Mouse (Mus musculus): Measurements from ENCODE around the gene Egflam.

Egflam gene

DNA sequence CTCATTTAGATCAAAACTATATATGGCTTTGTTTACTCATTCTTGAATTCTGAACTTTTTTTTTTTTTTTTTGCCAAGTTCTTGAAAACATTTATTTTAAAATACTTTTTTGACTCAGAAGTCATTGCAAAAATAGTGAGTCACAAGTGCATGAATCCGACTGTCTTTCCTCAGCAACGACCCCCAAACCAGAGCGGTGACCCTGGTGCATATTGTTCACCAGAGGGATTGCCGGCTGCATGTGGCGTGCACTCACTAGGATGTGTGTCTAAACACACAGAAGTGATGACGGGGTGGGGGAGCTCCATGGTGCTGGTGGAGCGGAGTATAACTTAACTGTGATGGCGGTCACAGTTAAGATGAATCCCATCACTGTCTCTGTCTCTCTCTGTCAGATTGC lies 224.4 kb downstream of the Egflam start:
- DNase-seq (ENCODE audit: low spot score): no peak

DNA sequence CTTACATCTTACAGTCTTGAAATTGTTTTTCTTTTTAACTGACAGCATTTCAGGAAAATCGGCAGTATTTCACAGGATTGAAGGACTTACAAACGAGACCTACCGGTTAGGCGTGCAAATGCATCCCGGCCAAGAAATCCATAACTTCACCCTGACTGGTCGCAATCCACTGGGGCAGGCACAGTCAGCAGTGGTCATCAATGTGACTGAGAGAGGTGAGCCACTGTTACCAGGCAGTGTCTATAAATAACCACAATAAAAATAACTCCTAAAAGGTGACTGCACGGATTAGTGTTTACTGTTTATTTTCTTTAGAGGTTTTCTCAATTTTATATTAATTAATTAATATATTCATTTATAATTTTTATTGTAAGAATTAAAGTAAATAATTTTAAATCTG lies 224.8 kb downstream of the Egflam start:
- DNase-seq (ENCODE audit: low spot score): no peak

DNA sequence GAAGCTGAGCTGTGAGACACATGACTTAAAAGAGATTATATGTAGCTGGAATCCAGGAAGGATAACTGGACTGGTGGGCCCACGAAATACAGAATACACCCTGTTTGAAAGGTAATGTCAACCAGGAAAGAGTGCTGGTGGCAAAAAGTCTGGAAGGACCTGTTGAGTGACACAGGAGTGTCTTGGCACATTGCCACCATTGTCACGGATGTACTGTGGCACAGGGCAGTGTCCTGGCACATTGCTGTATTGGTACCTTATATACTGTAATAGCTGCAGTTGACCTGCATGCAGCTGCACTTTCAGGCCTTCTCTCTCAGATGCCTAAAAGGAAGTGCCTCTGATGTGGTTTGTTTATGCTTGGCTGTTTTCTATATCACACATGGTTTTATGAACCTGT lies 225.3 kb downstream of the Egflam start:
- no peak for DNase-seq (ENCODE audit: low spot score)

DNA sequence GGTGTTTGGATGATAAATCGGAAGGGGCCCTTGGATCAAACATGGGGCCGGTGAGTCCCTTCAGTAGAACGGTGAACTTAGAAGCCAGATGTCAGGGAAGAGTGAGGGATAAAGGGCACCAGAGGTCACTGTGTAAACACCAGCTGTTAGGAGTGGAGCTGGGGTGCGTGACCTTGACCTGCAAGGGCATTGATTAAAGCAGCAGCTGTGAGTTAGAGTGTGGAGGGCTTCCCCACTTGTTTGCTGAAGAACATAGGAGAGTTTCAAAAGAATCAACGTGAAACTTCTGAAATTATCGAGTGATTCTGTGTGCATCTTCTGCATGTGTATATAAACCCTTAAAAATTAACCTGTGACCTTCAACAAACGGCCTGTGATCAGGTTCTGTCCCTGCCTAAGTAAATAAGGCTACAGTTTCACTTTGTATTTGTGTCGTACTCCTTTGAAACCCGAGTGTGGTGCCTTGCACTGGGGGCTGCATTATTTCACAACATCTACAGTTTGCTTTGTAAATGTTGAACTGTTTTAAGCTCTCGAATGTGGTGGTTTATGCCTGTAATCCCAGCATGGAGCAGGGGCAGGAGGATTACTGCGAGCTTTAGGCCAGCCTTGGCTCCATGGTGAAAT lies 230.2 kb downstream of the Egflam start:
- no peak for DNase-seq (ENCODE audit: low spot score)

DNA sequence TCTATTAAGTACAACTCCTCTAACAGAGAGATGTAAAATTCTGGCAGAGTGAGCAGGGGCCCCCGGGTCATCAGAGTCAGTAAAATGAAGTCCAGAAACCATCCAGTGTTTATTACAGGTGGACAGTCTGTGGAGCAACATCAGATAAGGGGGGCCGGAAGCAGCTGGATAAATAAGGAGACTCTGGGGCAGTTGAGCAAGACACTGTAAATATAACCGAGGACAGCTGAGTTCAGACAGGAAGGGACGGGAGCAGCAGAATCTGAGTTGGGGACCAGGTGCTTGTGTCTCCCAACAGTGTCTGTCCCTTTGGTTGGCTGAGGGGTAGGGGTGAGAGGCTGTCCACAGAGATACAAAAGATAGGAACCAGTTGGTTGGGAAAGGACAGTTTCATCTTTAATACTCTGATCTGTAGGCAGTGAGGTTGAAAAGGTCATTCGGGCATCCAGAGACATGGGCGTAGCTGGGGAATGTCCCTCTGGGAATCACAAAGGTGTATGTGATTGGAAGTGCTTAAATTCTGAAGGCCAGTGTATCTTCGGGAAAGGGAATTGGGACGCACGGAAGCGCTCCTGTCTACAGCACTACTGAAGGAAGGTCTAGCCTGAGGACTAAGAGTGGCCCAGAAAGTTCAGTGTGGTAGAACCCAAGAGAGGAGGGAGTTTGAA lies 230.8 kb downstream of the Egflam start:
- no peak for DNase-seq (ENCODE audit: low spot score)

DNA sequence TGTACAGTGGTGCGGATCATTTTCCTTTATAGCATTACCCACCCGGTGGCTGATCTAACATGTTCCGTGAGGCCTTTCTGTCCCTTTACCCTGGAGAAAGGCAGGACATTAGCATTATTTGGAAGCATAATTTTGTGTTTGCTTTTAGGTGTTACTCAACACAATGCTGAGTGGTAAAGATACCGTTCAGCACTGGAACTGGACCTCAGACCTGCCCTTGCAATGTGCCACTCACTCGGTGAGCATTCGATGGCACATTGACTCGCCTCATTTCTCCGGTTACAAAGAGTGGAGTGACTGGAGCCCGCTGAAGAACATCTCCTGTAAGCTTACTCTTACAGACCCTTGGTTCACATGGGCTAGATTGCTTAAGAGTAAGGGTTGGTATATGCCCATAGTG lies 231.5 kb downstream of the Egflam start:
- DNase-seq (ENCODE audit: low spot score): no peak

DNA sequence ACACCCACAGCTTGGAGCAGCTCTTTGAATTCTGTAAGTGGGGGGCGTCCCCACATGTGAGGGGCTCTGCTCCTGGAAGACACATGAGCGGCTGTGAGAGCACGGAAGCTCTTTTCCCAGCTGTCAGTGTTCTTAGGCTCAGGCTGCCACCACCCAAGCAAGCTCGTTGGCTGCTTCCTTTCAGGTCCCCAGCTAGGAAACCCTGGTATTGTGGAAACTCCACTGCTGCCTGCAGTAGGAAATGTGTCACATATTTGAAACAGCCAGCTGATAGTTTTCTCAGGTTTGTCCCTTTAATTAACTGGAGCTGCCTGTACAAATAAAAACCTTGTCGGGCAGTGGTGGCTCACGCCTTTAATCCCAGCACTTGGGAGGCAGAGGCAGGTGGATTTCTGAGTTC lies 234.3 kb downstream of the Egflam start:
- DNase-seq (ENCODE audit: low spot score): no peak

DNA sequence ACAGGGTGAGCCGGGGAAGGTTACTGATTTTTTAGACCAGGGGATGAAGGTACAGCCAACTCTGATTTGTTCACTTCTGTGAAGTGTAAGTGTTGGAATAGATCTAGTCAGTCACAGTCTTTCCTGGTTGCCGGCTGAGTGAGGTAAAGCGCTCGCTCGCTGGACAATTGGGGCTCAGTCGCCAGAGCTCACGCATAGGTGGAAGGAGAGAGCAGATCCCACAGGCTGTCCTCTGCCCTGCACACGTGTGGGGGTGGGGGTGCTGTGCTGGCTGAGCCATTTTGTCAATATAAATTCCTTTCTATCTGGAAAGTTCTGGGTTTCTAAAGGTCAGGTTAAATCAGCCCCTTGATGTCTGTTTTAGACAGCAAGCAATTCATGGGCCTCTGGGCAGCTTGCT lies 237.9 kb downstream of the Egflam start:
- DNase-seq (ENCODE audit: low spot score): no peak

DNA sequence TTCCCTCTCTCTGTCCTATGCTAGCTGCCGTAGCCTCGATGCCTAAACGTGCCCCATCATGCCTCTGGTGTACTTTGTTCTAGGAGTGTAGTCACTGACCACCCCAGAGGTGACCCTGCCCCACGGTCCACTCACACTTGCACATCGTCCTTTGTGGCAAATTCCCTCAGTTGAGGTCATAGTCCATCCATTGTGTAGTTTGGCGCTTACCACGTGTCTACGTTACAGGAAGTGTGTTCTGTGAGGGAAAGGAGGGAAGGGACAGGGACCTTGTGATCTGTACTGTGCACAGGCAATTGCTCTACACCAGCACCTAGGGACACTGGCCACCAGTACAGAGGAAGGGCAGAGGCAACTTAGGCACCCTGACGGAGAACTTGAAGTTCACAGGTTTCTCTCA lies 238.3 kb downstream of the Egflam start:
- DNase-seq (ENCODE audit: low spot score): no peak

DNA sequence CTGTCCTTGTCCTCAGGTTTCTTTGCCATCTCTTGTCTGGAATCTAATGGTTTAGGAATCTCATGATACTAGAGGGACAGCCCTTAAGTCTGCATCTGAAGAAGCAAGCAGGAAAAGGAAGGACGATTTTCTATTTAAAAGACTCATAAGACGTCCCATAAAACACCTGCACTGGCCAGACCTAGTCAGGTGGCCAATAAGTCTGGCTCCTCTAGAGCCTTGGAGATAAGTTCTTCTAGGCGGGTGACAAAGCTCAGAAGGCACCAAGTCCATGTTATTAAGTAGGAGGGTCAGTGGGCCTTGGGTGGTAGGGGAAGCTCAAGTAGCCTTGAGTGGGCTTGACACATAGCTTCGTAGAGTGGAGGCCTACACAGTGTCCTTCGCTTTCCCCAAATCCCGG lies 240.5 kb downstream of the Egflam start:
- DNase-seq (ENCODE audit: low spot score): no peak

All from ovary, postnatal 14 days (tissue).